Mouse (Mus musculus) kidney, adult 11 months (tissue): Measurements from ENCODE around the gene C730034F03Rik.
"Not testable (repeated sequence)": the region's sequence is repeated elsewhere in the genome, so short reads cannot be mapped to it uniquely, and the experiment has no call there.

ENCODE experiments used
- DNase-seq: peaks from one replicate; pipeline ENCODE4 v3.0.0; 2022

The C730034F03Rik gene

GRCm38 (mm10) chr15:89429352-89430221 is at the start of gene C730034F03Rik, which contains the start of the genes Gm44502 and Chkb:
TSS of gene C730034F03Rik (plus strand) at chr15:89429589.
TSS of gene Gm44502 (minus strand) at chr15:89429696.
TSS of gene Chkb (minus strand) at chr15:89429908.
- peak; percentile 95 for DNase-seq

GRCm38 (mm10) chr15:89384617-89385016 is 44.8 kb upstream of the C730034F03Rik start, which contains the start of gene Klhdc7b:
TSS of gene Klhdc7b (plus strand) at chr15:89384917.
- DNase-seq = no peak

DNA sequence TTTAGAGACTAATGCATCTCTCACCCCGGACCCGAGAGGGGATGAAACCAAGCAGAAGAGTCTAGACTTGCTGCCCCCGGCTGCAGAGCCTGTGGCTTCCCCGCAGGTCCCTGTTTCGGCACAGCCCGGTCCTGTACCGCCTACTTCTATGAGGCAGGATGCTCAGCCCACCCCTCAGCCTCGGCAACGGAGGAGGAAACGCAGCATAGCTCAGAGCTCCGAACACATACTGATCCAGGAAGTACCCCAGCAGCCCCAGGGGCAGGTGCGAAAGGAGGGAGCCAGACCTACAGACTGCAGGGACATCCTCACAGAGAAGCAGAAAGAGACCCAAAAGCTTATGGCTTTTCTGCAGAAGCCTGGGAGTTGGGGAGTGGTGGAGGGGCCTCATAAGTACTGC is 42.3 kb upstream of the C730034F03Rik start:
- no peak for DNase-seq

DNA sequence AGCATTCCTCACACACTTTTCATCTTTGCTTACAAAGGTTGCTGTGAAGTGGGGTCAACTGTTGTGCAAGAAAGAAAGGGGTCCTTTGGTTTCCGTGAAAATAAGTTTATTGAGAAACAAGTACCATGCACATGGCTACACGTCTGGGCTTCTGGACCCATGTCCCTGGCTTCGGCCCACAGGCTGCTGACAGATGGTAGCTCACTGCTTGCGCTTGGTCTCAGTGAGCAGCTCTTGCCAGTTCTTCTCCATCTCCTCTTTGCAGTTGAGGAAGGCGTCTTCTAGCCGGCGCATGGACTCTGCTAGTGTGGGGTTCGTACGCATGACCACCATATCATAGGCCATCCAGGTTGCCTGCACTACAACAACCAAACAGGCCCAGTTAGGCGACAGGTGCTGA is 39.3 kb upstream of the C730034F03Rik start:
- DNase-seq = no peak

- peak; percentile 68 for DNase-seq
Observed at GRCm38 (mm10) chr15:89396883-89397282, 32.5 kb upstream of the C730034F03Rik start.

- no peak for DNase-seq
Observed at GRCm38 (mm10) chr15:89398146-89398545, 31.2 kb upstream of the C730034F03Rik start.

DNA sequence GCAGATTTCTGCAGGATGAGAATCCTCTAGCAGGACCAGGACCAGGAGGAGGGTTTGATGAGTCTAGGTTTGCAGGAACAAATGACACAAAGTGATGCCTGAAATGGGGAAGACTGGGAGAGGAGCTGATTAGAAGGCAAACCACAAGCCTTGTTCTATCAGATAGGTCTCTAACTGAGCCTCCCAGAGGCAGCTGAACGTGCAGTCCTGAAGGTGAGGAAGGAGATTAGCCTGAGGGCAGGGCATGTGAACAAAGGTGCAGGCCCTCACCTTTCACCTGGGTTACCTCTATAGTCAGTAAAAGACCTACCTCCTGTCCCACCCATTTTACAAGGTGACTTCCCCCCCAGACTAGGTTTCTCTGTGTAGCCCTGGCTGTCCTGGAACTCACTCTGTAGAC is 29.7 kb upstream of the C730034F03Rik start:
- DNase-seq = no peak

DNA sequence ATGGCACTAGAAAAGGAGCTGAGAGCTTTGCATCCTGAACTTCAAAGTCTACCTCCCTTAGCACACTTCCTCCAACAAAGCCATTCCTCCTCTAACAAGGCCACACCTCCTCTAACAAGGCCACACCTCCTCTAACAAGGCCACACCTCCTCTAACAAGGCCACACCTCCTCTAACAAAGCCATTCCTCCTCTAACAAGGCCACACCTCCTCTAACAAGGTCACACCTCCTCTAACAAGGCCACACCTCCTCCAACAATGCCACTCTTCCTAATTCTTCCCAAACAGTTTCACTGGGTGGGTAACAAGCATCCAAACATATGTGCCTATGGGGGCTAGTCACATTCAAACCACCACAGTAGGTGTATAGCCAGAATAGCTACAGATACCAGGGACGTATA is 26.9 kb upstream of the C730034F03Rik start:
- DNase-seq = no peak

- DNase-seq = no peak
Observed at GRCm38 (mm10) chr15:89404831-89405623, 24.4 kb upstream of the C730034F03Rik start.

GRCm38 (mm10) chr15:89406691-89407090 is 22.7 kb upstream of the C730034F03Rik start:
- no peak for DNase-seq

- DNase-seq = no peak
Observed at GRCm38 (mm10) chr15:89410118-89410517, 19.3 kb upstream of the C730034F03Rik start, which contains the start of gene Syce3. TSS of gene Syce3 (minus strand) at chr15:89410503.

DNA sequence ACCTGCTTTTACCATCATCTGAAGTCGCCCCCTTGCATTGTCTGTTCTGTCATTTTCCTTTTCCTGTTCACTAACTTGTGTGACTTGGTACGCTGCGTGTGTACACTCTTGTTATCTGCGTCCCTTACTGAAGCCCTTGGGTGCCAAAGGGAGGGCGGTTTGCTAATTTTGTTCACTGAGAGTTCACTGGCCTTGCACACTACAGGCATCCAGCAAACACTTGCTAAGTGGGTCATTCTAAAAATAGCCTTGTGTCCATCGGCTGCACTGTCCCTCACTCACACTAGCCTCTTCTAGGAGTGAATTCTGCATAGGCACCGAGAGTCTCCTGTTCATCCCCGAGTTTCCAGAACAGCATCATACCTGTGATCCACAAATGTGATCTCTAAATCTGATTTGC is 14.1 kb upstream of the C730034F03Rik start:
- DNase-seq = no peak

DNA sequence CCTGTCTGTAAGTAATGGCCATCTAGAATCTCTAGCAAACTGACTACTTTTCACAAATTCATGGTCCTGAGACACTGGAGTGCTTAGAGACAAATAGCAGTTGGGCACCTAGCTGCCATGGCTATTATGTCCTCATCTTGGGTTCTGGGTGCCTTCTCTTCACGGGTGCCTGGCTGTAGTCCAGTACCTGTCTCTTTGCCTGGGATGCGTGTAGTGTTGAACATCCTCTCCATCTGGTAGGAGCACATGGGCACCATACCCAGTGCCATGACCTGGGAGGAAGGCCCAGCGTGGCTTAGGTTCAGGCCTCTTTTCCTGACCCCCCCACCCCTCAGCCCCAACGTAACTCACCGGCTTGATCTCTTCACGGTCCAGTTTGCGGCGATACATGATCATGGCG is 7.5 kb upstream of the C730034F03Rik start:
- DNase-seq = no peak

GRCm38 (mm10) chr15:89424621-89425020 is 4.8 kb upstream of the C730034F03Rik start:
- no peak for DNase-seq

GRCm38 (mm10) chr15:89425711-89426121 is 3.7 kb upstream of the C730034F03Rik start, which contains the start of gene Cpt1b:
TSS of gene Cpt1b (minus strand) at chr15:89425863.
- DNase-seq = peak; percentile 82

- no peak for DNase-seq
Observed at GRCm38 (mm10) chr15:89426716-89427115, 2.7 kb upstream of the C730034F03Rik start.

DNA sequence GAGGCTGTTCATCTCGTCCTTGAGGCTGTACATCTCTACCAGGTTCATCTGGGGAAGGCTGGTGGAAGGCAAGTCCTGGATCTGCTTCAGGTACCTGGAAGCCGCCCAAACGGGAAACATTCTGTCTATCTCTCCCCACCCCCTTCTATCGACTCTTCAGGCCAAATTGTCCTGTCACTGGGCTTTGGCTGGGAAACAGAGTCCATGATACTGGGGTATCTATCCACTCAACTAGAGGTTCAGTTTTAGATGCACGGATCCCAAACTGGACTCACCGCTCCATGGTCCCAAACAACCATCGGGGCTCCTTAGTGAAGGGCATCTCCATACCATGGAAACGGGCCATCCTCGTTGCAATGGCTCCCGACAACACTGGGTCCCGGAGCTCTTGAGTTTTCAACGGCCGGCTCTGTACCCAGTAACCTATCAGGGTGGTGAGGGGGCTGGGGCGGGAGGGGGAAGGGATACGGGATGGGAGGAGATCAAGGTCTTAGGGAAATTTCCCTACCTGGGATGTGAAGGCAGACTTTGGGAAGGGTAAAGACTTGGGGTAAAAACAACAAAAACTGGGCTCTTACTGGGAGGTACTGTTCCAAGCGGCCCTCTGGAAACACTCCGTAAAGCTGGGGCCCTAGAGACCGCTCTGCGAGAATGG is 1.1 kb upstream of the C730034F03Rik start:
- DNase-seq = no peak

DNA sequence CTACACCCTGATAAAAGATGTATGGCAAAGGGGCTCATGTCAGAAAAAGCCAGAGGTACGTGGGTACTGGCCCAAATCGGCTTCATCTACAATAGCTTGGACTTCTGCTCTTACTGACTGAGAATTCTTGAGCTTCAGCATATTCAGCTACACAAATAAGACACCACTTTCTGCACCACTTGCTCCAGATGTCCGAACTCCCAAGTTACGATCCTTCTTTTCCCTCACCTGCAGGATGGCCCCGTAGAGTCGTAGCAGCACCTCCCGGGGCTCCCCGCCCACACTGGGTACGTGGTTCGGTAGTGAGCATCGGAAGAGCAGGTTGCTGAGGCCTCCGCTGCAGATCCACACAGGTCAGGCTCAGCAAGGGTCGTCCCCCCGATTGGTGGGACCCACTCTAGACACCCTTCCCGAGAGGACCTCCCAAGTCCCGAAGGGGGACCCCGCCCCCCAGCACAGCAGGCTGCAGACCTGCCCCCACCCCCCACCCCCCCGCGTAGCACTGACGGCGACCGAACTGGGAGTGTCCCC is 503 bp upstream of the C730034F03Rik start:
- no peak for DNase-seq

DNA sequence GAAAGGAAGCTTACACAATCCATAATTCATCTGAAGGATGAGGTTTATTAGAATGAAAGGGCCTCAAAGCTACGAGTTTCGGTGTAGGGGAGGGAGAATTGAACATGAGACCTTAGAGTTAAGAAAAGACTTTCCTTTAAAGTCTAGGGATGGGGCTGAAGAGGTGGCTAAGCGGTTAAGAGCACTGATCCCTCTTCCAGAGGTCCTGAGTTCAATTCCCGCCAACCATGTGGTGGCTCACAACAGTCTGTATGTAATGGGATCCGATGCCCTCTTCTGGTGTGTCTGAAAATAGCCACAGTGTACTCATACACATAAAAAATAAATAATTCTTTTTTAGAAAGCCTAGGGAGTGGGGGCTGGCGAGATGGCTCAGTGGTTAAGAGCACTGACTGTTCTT is 952 bp downstream of the C730034F03Rik start:
- no peak for DNase-seq

DNA sequence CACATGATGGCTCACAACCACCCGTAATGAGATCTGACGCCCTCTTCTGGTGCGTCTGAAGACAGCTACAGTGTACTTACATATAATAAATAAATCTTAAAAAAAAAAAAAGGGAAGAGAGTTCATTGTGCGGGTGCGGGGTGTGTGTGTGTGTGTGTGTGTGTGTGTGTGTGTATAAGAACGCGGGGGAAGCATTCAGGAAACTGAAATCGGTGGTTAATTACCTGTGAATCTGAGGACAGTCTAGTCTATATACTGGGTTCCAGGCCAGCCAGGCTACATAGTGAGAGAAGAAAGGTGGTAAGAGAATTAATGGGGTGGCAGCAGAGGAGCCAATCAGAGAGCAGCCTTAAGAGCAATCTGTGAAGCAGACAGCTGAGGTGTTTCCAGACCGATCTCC is 1.4 kb downstream of the C730034F03Rik start:
- not testable (repeated sequence) for DNase-seq

GRCm38 (mm10) chr15:89431271-89431670 is 1.9 kb downstream of the C730034F03Rik start:
- DNase-seq = no peak

DNA sequence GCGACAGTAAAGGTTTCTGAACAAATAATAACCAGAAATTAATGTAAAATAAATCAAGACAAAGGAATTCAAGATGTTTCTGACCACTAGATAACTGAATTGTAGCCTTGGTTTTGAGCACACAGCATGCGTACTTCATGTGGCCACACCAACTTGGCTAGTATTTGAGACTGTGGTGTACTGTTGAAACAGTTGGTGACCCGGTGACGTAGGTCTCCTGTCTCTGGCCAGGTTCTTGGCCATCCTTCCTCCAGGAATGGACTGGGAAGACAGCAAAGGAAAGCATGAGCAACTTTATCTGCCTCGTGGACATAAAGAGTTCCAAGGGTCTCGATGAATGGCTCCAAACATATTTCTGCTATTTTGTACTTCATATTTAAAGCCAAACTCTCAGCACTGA is 2.4 kb downstream of the C730034F03Rik start:
- DNase-seq = no peak

DNA sequence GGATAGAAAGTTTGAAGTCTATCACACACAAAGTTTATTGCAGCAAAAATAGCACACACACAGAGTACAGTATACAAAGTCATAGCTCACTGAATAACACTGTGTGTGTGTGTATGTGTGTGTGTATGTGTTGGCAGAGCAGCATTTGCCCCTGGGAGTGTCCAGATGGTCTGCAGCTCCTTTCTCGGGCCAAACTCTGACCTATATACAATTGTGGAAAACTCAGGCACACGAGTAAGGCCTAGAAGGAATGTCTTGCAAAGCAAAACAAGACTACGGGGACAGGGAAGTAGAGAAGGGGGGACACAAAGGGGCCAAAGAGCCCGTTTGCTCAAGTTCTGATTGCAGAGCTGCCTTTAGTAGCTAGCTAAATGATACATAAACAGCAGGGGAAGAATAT is 3.6 kb downstream of the C730034F03Rik start:
- DNase-seq = no peak
